Mouse (Mus musculus) midbrain, postnatal 0 days (tissue): ENCODE results near the gene BC052040. TPM values are rescaled to one million over a fixed set of nuclear protein-coding genes. Genes with fewer than 3 reads are reported as not detected.

Experiments used
- ATAC-seq: fragments of 200-750 bp; cut with Nextera tagmentation; 2 replicates; pipeline ENCODE4 v1.8.0; 2017; ENCODE audit warnings: moderate number of reproducible peaks, mild to moderate bottlenecking, moderate TSS enrichment, moderate library complexity; ENCODE audit not compliant: low FRiP score
- DNase-seq: peaks from one replicate; pipeline ENCODE4 v3.0.0-alpha.2; 2015; ENCODE audit warnings: low spot score
- H3K27ac ChIP-seq: fragments of 300-500 bp; sonication (generic); 2 replicates; pipeline ENCODE4 v1.5.1; 2014; ENCODE audit warnings: low read depth, mild to moderate bottlenecking, low read length, mixed read lengths
- H3K27me3 ChIP-seq: fragments of 300-500 bp; sonication (generic); 2 replicates; pipeline ENCODE4 v1.6.1; 2014; ENCODE audit warnings: low read length, control low read depth, mixed read lengths; ENCODE audit not compliant: insufficient read depth
- H3K36me3 ChIP-seq: fragments of 300-500 bp; sonication (generic); 2 replicates; pipeline ENCODE4 v1.6.1; 2014; ENCODE audit warnings: low read length, control low read depth, mixed read lengths; ENCODE audit not compliant: insufficient read depth
- H3K4me1 ChIP-seq: fragments of 300-500 bp; sonication (generic); 2 replicates; pipeline ENCODE4 v1.6.1; 2014; ENCODE audit warnings: mild to moderate bottlenecking, control low read depth, antibody characterized with exemption, low read length, mixed read lengths; ENCODE audit not compliant: insufficient read depth
- H3K4me2 ChIP-seq: fragments of 300-500 bp; sonication (generic); 2 replicates; pipeline ENCODE4 v1.6.1; 2014; ENCODE audit warnings: low read depth, mild to moderate bottlenecking, low read length, mixed read lengths; ENCODE audit not compliant: poor library complexity, severe bottlenecking
- H3K4me3 ChIP-seq: fragments of 300-500 bp; sonication (generic); 2 replicates; pipeline ENCODE4 v1.5.1; 2014; ENCODE audit warnings: low read depth, mild to moderate bottlenecking, low read length, moderate library complexity
- H3K9ac ChIP-seq: fragments of 300-500 bp; sonication (generic); replicated peaks from 2 replicates; pipeline ENCODE4 v1.6.1; 2014; ENCODE audit warnings: mild to moderate bottlenecking, low read length, moderate library complexity, mixed read lengths; ENCODE audit not compliant: poor library complexity, severe bottlenecking
- H3K9me3 ChIP-seq: fragments of 300-500 bp; sonication (generic); 2 replicates; pipeline ENCODE4 v1.6.1; 2016; ENCODE audit warnings: low read length, control low read depth
- CTCF ChIP-seq: IDR thresholded peaks from 2 replicates; pipeline ENCODE4 v1.5.1; 2016; ENCODE audit warnings: antibody characterized with exemption, mild to moderate bottlenecking
- WGBS: fragments of 180-500 bp; shearing (Covaris S2); extraction: QIAGEN DNeasy Blood & Tissue Kit; methylation state at CpG from one replicate; pipeline ENCODE4 v1.1.7; 2014; 5-methylcytosine and 5-hydroxymethylcytosine counted together
- polyA plus RNA-seq: library from polyadenylated mRNA; unstranded; fragments of >200 nt; fragmentation: Nextera tagmentation; extraction: Ambion mirVana; gene quantifications from 2 replicates; pipeline ENCODE4 v1.2.1, GENCODE M21; 2015
- total RNA-seq: library from RNA; depleted of rRNA; stranded (reverse); fragments of >200 nt; gene quantifications from 2 replicates; pipeline ENCODE4 v1.2.3, GENCODE M21; 2014

BC052040 gene
- total and polyA plus RNA-seq, 2 experiments from 2014 or later, result 16.1 to 17.3 TPM

GRCm38 (mm10) chr2:115730502-115730901 is 149.0 kb downstream of the BC052040 start:
- Histone ChIP-seq H3K9me3 (no peaks in the 10 kb centered on the region), H3K4me2 (no peak overlapping the region), H3K9ac (no peak overlapping the region), H3K27ac (no peak overlapping the region), H3K36me3 (0 out of 2 replicates have a peak, but pooled peaks cover 6% of the 10 kb centered on the region), H3K27me3 (no peaks in the 10 kb centered on the region), H3K4me3 (no peak overlapping the region), H3K4me1 (no peaks in the 10 kb centered on the region)
- WGBS, result 56% methylated on average over 6 of the region's 6 CpGs
- no peak for DNase-seq
- no peak for TF ChIP-seq CTCF
- no peak for ATAC-seq

- H3K36me3 ChIP-seq, result 0 out of 2 replicates have a peak, but pooled peaks cover 6% of the 10 kb centered on the region
- H3K9ac ChIP-seq, result no peak overlapping the region
- no peaks in the 10 kb centered on the region for H3K27me3 ChIP-seq
Measured at GRCm38 (mm10) chr2:115731171-115731570, 149.7 kb downstream of the BC052040 start.

GRCm38 (mm10) chr2:115732572-115732971 is 151.1 kb downstream of the BC052040 start:
- TF ChIP-seq CTCF, result no peak
- Histone ChIP-seq H3K4me2 (no peak overlapping the region), H3K9me3 (no peaks in the 10 kb centered on the region), H3K4me3 (no peak overlapping the region), H3K4me1 (no peaks in the 10 kb centered on the region), H3K9ac (no peak overlapping the region), H3K36me3 (0 out of 2 replicates have a peak, but pooled peaks cover 6% of the 10 kb centered on the region), H3K27ac (no peak overlapping the region), H3K27me3 (no peaks in the 10 kb centered on the region)
- DNase-seq (no peak), ATAC-seq (no peak)
- WGBS, result 78% methylated on average over 4 of the region's 4 CpGs

More at GRCm38 (mm10) chr2:115731171-115731570, 149.7 kb downstream of the BC052040 start:
- WGBS, result 82% methylated on average over 3 of the region's 3 CpGs
- Histone ChIP-seq H3K4me2 (no peak overlapping the region), H3K4me3 (no peak overlapping the region), H3K27ac (no peak overlapping the region), H3K9me3 (no peaks in the 10 kb centered on the region), H3K4me1 (no peaks in the 10 kb centered on the region)
- no peak for TF ChIP-seq CTCF
- no peak for DNase-seq
- ATAC-seq, result no peak

GRCm38 (mm10) chr2:115733017-115733692 is 151.6 kb downstream of the BC052040 start:
- no peak for ATAC-seq
- Histone ChIP-seq H3K27ac (no peak overlapping the region), H3K4me1 (no peaks in the 10 kb centered on the region), H3K4me3 (no peak overlapping the region), H3K36me3 (0 out of 2 replicates have a peak, but pooled peaks cover 6% of the 10 kb centered on the region), H3K27me3 (no peaks in the 10 kb centered on the region), H3K4me2 (no peak overlapping the region), H3K9ac (no peak overlapping the region), H3K9me3 (no peaks in the 10 kb centered on the region)
- no peak for DNase-seq
- 90% methylated on average over 8 of the region's 8 CpGs for WGBS
- no peak for TF ChIP-seq CTCF

GRCm38 (mm10) chr2:115734850-115735249 is 153.3 kb downstream of the BC052040 start:
- H3K9ac ChIP-seq, result no peak overlapping the region
- no peak overlapping the region for H3K4me2 ChIP-seq
- no peak for ATAC-seq
- no peak for TF ChIP-seq CTCF
- H3K9me3 ChIP-seq, result no peaks in the 10 kb centered on the region
- H3K36me3 ChIP-seq, result 0 out of 2 replicates have a peak, but pooled peaks cover 6% of the 10 kb centered on the region
- no peaks in the 10 kb centered on the region for H3K4me1 ChIP-seq
- 94% methylated on average over 6 of the region's 6 CpGs for WGBS
- no peak overlapping the region for H3K4me3 ChIP-seq
- no peak for DNase-seq
- H3K27ac ChIP-seq, result no peak overlapping the region
- no peaks in the 10 kb centered on the region for H3K27me3 ChIP-seq

GRCm38 (mm10) chr2:115736416-115736815 is 154.9 kb downstream of the BC052040 start:
- Histone ChIP-seq H3K27ac (no peak overlapping the region), H3K9ac (no peak overlapping the region), H3K4me2 (no peak overlapping the region), H3K27me3 (no peaks in the 10 kb centered on the region), H3K9me3 (no peaks in the 10 kb centered on the region), H3K4me3 (no peak overlapping the region), H3K36me3 (0 out of 2 replicates have a peak, but pooled peaks cover 6% of the 10 kb centered on the region), H3K4me1 (no peaks in the 10 kb centered on the region)
- no peak for TF ChIP-seq CTCF
- ATAC-seq (no peak), DNase-seq (no peak)
- WGBS, result 92% methylated on average over 3 of the region's 3 CpGs
